Mouse (Mus musculus): Measurements from ENCODE around the gene Usp43.

The Usp43 gene

DNA sequence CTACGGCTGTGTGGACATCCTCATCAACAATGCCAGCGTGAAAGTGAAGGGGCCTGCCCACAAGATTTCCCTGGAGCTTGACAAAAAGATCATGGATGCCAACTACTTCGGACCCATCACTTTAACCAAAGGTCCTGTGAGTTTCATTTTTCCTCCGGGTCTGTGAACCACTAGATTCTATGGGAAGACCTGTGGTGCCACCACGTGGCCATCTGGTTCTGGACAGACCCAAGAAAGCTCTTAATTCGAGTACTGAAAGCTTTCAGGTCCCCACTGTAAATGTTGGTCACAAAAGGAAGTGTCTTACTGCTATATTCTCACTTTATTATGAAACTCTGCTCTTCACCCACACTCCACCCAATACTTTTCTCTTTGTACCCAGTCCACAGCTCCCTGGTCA, 110.4 kb downstream of the Usp43 start:
- DNase-seq (ENCODE audit: low read depth, low spot score) = no peak

DNA sequence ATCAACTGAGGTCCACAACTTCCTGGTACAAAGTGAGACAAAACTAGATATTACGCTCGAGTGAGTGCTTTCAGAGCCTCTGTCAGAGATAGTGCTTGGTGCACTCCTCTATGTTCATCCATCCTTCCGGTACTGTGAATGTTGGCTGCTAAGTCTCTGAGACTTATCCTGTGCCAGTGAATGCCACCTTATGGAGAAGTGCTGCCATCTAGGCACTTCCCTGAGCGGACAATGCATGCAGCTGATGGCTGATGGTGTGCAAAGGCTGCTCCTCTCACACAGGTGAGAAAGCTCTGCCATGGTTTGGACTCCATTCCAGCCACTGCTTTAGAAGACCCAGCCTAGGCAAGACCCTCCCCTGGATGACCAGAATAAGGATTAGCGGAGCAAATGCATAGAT, 113.9 kb downstream of the Usp43 start:
- no peak for DNase-seq (ENCODE audit: low read depth, low spot score)

GRCm38 (mm10) chr11:67806832-67807597, 114.9 kb downstream of the Usp43 start:
- peak; percentile 18 for DNase-seq (ENCODE audit: low read depth, low spot score)

GRCm38 (mm10) chr11:67805538-67805937, 116.4 kb downstream of the Usp43 start:
- no peak for DNase-seq (ENCODE audit: low read depth, low spot score)

Data from ES-CJ7 (cell line).